In genomic region chr13:48324290-48324718, GRCm38 (mm10) we compare ENCODE assay signal across 9 mouse cellular contexts.
A peak's percentile ranks its signal among the peaks of the same experiment; 100 is the strongest.
DNase-seq lines count a peak whose midpoint lies in the region; ATAC-seq and TF ChIP-seq lines count a peak whose summit lies in the region.
"Had no signal": no experiment of that assay in that cellular context is flagged by ENCODE, and none has a peak within 500 bp of the region (broad histone marks: within the 10 kb centered on the region; RNA-seq: fewer than 3 reads in every experiment).

No protein-coding gene starts in this region.

- H3K9ac ChIP-seq in liver, adult 2 months (ENCODE audit: low read depth, low read length) = no peak overlapping the region
- H3K9ac ChIP-seq in liver, embryonic 12.5 days = no peak overlapping the region
- no peak overlapping the region for H3K9ac ChIP-seq in heart, embryonic 16.5 days (ENCODE audit: low read length)

- no peak for TF ChIP-seq CTCF in liver, adult 2 months (IDR thresholded peaks at IDR 0.05; ENCODE audit: low read depth, low read length)
- no peak for TF ChIP-seq CTCF in left cerebral cortex, adult 2 months (IDR thresholded peaks at IDR 0.05)

- no peak overlapping the region for H3K4me3 ChIP-seq in liver, adult 2 months (ENCODE audit: insufficient read depth, low read depth, low read length)
- no peak overlapping the region for H3K4me3 ChIP-seq in liver, embryonic 12.5 days
- peak overlapping the region; percentile 13; the same call in 1 of the 2 replicates for H3K4me3 ChIP-seq in heart, embryonic 16.5 days (ENCODE audit: low read length)
- no peak overlapping the region for H3K4me3 ChIP-seq in left cerebral cortex, adult 2 months
- H3K4me3 ChIP-seq: megakaryocyte, embryonic 14.5 days had no signal

- no peaks in the 10 kb centered on the region for H3K9me3 ChIP-seq in liver, embryonic 12.5 days (replicated peaks)
- no peaks in the 10 kb centered on the region for H3K9me3 ChIP-seq in heart, embryonic 16.5 days (replicated peaks; ENCODE audit: control insufficient read depth, low read length)
- H3K9me3 ChIP-seq: megakaryocyte, embryonic 14.5 days had no signal

- no peaks in the 10 kb centered on the region for H3K4me1 ChIP-seq in liver, adult 2 months (ENCODE audit: control insufficient read depth, insufficient read depth, low read length)
- H3K4me1 ChIP-seq in liver, embryonic 12.5 days = no peaks in the 10 kb centered on the region
- peaks cover 6% of the 10 kb centered on the region; the same call in 1 of the 2 replicates for H3K4me1 ChIP-seq in heart, embryonic 16.5 days (ENCODE audit: control insufficient read depth, insufficient read depth, low read length)
- H3K4me1 ChIP-seq: megakaryocyte, embryonic 14.5 days had no signal

- ATAC-seq in liver, embryonic 12.5 days = no peak
- ATAC-seq in heart, embryonic 16.5 days (replicated peaks; ENCODE audit: extremely low read depth, insufficient read depth, low FRiP score) = no peak; the same call in 1 of the 2 replicates

- no peak overlapping the region for H3K27ac ChIP-seq in liver, adult 2 months (replicated peaks; ENCODE audit: insufficient read depth, low read depth, low read length)
- no peak overlapping the region for H3K27ac ChIP-seq in liver, embryonic 12.5 days
- no peak overlapping the region for H3K27ac ChIP-seq in heart, embryonic 16.5 days (ENCODE audit: low read length)
- H3K27ac ChIP-seq in left cerebral cortex, adult 2 months = no peak overlapping the region

- peak; percentile 6 for DNase-seq in liver, adult 2 months (ENCODE audit: extremely low read depth, low read depth, low spot score)
- peak; percentile 40 to 44 for DNase-seq in cerebellum, postnatal 10 days
- peak; percentile 36 to 46 for DNase-seq in kidney, postnatal 4 days
- no peak for DNase-seq in urinary bladder, adult 18-20 months (ENCODE audit: low spot score in 2 of 2)
- DNase-seq in left cerebral cortex, adult 2 months (ENCODE audit: extremely low spot score in 1 of 2, low spot score in 2 of 2) = no peak
- DNase-seq in c-Kit-positive CD71-positive TER-119-positive erythroid progenitor cells, embryonic 14.5 days (ENCODE audit: low spot score) = no peak

- H3K36me3 ChIP-seq in liver, adult 2 months (ENCODE audit: control insufficient read depth, insufficient read depth, low read length) = no peaks in the 10 kb centered on the region
- no peaks in the 10 kb centered on the region for H3K36me3 ChIP-seq in liver, embryonic 12.5 days
- H3K36me3 ChIP-seq in heart, embryonic 16.5 days (ENCODE audit: control insufficient read depth, insufficient read depth) = no peaks in the 10 kb centered on the region

- intact Hi-C loops in left cerebral cortex, adult 2 months (cut with DNase I) = no loop called here

- H3K27me3 ChIP-seq in liver, adult 2 months (ENCODE audit: control insufficient read depth, insufficient read depth, low read length) = no peaks in the 10 kb centered on the region; the same call in 1 of the 2 replicates
- H3K27me3 ChIP-seq in liver, embryonic 12.5 days (replicated peaks) = 0 out of 2 replicates have a peak, but pooled peaks cover 3% of the 10 kb centered on the region
- H3K27me3 ChIP-seq in heart, embryonic 16.5 days (ENCODE audit: control insufficient read depth, insufficient read depth, low read length) = no peaks in the 10 kb centered on the region
- H3K27me3 ChIP-seq: megakaryocyte, embryonic 14.5 days had no signal

- TF ChIP-seq POLR2A in liver, adult 2 months (IDR thresholded peaks at IDR 0.05; ENCODE audit: extremely low read depth, insufficient read depth, low read length) = no peak

- no peaks in the 10 kb centered on the region for H3K79me2 ChIP-seq in liver, adult 2 months (ENCODE audit: control insufficient read depth, insufficient read depth, low read length)

- no peak overlapping the region for H3K4me2 ChIP-seq in liver, embryonic 12.5 days
- H3K4me2 ChIP-seq in heart, embryonic 16.5 days (ENCODE audit: low read depth, low read length) = peak overlapping the region; percentile 24

- 9% methylated on average over 8 of the region's 8 CpGs for WGBS in liver, adult 2 months
- WGBS in liver, embryonic 12.5 days (ENCODE audit: insufficient replicate concordance) = 15% methylated on average over 8 of the region's 8 CpGs
- 7% methylated on average over 8 of the region's 8 CpGs for WGBS in heart, embryonic 16.5 days

Comparison
In these comparisons a context has a peak if more than half of its experiments do, and no peak if none do; other contexts are left out.
1. DNase-seq: peak in liver, adult 2 months (single experiment), cerebellum, postnatal 10 days (2 of 2) and kidney, postnatal 4 days (2 of 2); none in urinary bladder, adult 18-20 months (0 of 2), left cerebral cortex, adult 2 months (0 of 2) and c-Kit-positive CD71-positive TER-119-positive erythroid progenitor cells, embryonic 14.5 days (single experiment).